Mouse (Mus musculus) bone marrow, adult 2 months (tissue): ENCODE results near the gene Rhoj.

ENCODE experiments used
- CTCF ChIP-seq: fragments of 200-500 bp; IDR thresholded peaks from 2 replicates; pipeline ENCODE4 v1.5.1; 2011; ENCODE audit warnings: low read length, control low read depth; ENCODE audit not compliant: control insufficient read depth, insufficient read depth
- POLR2A ChIP-seq: fragments of 200-500 bp; IDR thresholded peaks from 2 replicates; pipeline ENCODE4 v1.6.1; 2011; ENCODE audit warnings: low read depth, mild to moderate bottlenecking, control low read depth, low read length, borderline replicate concordance; ENCODE audit not compliant: control insufficient read depth

DNA sequence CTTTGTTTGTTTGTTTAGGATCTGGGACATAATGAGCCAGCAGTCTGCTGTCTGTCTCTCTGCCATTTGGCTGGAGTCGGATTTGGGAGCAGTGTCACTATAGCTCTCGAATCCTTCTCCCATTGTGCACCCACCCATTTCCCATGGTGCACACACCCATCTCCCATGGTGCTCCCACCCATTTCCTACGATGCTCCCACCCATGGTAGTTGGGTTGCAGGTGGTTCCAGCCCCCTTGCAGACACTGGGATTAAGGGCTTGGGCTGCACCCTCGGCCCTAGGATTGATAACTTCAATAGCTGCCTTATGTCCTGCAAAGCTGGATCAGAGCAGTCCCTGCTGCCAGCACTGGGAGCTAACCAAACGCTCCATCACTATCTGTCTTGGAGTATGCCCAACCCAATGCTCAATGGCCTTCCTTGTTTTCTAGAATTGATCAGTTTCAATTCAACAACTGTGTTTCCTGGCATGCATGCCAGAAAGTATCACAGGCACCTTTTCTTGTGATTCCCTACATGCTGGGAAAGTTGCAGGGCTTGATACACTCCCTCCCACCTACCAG, 51.9 kb downstream of the Rhoj start:
- TF ChIP-seq CTCF (no peak), POLR2A (no peak)
